Mouse (Mus musculus) spleen, postnatal 36 days (tissue): ENCODE results near the gene Olfr10.
"Not testable (repeated sequence)": the region's sequence is repeated elsewhere in the genome, so short reads cannot be mapped to it uniquely, and the experiment has no call there.

Experiments
- DNase-seq, 2 experiments: peaks; one replicate each; pipeline ENCODE4 v3.0.0; 2022; ENCODE audit warnings: low spot score in 2 of 2, mixed read lengths in 1 of 2

Olfr10 gene

DNA sequence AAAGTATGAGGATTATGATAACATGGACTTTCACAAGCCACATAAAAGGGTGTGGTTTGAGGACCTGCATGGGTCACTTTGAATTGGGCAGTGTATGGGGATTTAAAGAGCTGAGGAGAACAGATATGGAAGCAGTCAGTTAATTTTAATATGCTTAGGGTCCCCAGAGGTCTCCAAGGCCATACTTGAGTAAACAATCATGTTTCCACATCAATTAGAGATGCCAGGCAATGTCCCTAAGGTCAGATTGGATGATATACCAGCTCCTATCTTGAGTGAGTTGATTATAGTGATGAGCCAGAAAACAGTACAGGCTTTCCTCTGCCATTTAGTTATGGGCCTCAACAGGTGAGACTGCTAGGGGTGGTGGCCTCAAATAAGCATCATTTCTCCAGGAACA, at the start of gene Olfr10:
Gene Olfr10, plus strand, starts transcription at position 301 of the 400 bp plus-strand sequence.
- no peak for DNase-seq

- no peak for DNase-seq
Observed at GRCm38 (mm10) chr11:49259296-49259695, 45.2 kb upstream of the Olfr10 start.

DNA sequence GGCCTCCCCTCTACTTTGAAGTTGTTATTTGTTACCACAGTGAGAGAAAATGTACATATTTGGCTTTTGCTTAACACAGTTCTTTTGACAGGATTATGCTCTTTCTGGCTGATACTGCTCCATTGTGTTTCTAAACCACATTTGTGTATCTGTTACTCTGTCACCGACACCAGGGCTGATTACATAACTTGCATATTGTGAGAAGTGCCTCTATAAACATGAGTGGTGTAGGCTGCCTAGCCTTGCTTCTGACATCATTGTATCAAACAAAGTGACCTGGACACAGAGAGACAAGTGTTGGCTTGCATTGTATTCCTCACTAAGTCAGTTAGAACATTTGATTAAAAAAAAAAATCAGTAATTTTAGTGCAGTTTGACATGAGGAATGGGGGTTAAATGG, 44.7 kb upstream of the Olfr10 start:
- no peak for DNase-seq

DNA sequence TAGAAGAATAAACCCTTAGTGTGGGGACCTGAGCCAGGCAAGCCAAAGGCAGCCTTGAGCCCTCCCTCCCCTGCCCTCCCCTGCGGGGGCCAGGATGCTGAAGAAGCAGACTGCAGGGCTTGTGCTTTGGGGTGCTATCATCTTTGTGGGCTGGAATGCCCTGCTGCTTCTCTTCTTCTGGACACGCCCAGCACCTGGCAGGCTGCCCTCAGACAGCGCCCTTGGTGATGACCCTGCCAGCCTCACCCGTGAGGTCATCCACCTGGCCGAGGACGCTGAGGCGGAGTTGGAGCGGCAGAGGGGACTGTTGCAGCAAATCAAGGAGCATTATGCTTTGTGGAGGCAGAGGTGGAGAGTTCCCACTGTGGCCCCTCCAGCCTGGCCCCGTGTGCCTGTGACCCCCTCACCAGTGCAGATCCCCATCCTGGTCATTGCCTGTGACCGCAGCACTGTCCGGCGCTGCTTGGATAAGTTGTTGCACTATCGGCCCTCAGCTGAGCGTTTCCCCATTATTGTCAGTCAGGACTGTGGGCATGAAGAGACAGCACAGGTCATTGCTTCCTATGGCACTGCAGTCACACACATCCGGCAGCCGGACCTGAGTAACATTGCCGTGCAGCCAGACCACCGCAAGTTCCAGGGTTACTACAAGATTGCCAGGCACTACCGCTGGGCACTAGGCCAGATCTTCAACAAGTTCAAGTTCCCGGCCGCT, 43.8 kb upstream of the Olfr10 start:
- DNase-seq, result no peak

- DNase-seq, result no peak
Observed at GRCm38 (mm10) chr11:49261313-49261855, 43.2 kb upstream of the Olfr10 start.

DNA sequence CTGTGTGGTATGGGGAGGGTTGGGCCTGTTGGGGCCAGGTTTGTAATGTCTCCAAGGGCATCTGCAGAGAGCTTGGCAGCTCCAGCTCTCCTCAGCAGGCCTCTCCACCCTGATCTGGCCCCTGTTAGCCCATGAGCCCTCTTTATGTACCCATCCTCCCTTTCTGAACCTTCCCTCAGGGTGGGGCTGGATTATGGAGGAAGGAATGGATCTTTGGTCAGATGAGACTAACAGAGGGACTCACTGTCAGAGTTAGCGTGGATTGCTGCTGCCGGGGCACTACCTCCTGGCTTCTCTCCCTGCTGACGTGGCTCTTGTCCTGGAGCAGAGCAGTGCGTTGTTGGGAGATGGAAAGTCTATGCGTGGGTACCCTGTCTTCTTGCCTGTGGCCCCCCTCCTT, 42.3 kb upstream of the Olfr10 start:
- no peak for DNase-seq

DNA sequence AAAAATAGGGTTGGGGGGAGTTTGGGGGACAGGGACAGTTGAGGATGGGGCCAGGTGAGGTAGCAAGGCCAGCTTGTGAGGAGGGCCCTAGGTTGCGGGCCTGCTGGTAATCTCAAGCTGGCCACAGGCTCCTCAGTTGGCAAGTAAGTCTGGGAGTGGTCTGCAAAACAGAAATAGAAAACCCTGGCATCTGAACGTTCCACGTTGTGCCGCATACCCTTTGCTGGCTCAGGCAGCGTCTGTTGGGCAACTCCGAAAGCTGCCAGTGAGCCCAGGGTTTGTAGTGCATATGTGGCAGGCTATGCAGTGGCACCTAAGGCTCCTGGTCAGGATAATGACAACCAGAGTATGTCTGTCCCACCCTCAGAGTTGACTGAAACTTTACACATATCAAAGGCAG, 41.4 kb upstream of the Olfr10 start:
- no peak for DNase-seq

DNA sequence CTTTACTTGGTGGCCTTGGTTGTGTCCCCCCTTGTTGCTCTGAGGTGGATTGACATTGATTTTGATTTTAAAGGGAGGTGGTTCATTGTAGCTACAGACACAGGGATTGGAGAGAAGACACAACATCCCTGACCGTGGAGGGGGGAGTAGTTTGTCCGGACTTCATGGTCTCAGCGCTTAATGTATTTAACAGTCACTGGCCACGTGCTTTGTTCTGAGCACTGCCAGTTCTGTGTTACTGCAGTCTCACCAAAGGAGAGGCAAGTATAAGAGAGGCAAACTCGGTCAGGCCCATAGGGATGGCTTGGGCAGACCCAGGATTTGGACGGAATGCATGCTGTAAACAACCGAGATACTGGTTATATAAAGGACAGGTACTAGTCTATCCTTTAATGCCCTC, 40.5 kb upstream of the Olfr10 start:
- no peak for DNase-seq

DNA sequence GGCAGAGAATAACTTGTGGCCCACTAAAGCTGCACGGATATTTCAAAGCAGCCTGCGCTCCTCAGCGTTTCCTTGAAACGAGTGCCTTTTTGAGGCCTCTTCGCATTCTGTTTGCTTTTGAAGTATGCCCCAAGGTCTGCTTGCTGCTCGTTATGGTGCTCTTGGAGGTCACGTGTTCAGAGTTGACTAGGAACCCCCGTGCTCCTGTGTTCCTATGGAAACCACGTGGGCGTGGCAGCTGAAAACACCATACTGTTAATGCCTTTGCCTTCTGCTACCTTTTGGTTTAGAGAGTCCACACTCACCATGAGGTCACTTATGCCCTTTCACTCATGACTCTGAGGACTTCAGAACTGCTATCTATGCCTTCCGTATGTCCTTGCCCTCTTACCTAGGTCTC, 39.9 kb upstream of the Olfr10 start:
- DNase-seq, result no peak

DNA sequence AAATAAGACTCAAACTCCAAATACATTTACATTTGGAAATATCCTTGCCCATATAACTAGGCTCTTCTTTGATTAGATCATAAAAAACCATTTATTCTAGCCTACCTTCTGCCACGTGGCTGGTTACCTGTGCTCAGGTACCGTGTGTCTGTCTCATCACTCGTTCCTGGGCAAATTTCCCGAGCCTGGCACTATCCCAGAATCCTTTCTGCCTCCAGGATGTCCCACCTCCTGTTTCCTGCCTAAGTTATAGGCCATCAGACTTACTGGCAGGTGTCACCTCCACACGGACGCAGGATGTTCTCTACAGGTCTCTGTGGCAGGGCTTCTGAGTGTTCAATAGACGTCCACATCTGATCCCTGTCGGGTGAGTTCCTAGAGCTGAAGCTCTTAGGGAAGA, 39.4 kb upstream of the Olfr10 start:
- no peak for DNase-seq

DNA sequence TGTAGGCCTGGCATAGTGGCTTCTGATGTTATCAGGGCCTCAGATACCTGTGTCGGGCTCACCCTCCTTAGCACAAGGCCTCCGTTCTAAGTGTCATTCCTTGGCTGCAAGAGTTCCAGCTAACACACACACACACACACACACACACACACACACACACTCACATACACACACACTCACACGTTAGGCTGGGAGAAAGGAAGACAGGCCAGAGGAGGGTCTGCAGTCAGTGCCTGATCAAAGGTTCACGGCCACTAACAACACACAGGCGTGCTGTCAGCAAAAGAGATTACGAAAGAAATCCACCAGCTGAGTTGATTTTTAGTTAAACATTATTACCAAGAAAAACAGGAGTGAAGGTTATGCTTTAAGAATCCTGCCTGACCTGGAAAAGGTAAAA, 37.9 kb upstream of the Olfr10 start:
- DNase-seq, result no peak

GRCm38 (mm10) chr11:49267316-49267715, 37.2 kb upstream of the Olfr10 start:
- no peak for DNase-seq

DNA sequence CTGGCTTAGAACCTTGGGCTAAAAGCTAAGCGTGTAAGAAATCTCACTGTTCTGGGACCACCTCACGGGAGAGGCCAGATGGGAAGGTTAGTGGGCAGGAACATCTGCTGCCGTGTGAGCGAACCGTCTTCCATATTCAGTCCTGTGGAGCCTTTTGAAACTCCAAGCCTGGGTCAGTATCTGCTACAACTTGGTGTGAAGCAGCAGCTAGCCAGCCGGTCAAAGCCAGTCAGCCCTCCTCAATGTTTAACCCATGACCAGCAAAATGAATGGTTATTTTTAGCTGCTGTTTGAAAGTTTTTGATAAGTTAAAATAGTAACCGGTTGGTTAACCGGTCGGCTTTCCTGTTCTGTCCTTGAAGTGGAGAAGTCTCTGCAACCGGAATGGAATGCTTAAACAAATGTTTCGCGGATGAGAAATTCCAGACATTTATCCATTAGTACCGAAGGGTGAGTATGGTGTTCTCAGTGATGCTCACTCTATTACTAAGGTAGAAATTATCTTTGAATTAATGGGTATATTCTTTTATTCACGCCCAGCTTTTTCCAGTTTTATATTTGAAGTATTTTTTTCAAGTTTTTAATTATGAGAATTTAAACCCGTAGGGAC, 36.5 kb upstream of the Olfr10 start:
- DNase-seq, result no peak

DNA sequence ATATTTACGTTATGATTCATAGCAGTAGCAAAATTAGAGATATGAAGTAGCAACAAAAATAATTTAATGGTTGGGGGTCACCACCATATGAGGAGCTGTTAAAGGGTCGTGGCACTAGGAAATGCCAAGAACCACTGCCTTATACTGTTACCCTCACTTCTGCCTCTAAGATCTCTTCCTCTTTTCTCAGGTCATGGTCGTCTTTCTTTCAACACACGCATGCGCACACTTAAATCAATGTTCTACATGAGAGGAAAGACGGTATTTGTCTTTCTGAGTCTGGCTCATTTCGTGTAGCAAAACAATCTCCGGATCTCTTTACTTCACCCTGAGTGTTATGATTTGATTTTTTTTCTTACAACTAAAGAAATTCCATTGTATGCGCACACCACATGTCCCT, 34.8 kb upstream of the Olfr10 start:
- peak; percentile 51 to 70 for DNase-seq

GRCm38 (mm10) chr11:49270368-49270767, 34.2 kb upstream of the Olfr10 start:
- DNase-seq, result no peak

GRCm38 (mm10) chr11:49271334-49271733, 33.2 kb upstream of the Olfr10 start:
- peak; percentile 35 to 39 for DNase-seq

- no peak for DNase-seq
Observed at GRCm38 (mm10) chr11:49273834-49274519, 30.6 kb upstream of the Olfr10 start.

- DNase-seq, result no peak
Observed at GRCm38 (mm10) chr11:49278222-49278621, 26.3 kb upstream of the Olfr10 start, which contains the start of gene Olfr1393. Gene Olfr1393 (plus strand): TSS chr11:49278304.

GRCm38 (mm10) chr11:49284982-49285381, 19.6 kb upstream of the Olfr10 start, which contains the start of gene Olfr1392:
Gene Olfr1392 (plus strand): TSS chr11:49285282.
- not testable (repeated sequence) for DNase-seq

DNA sequence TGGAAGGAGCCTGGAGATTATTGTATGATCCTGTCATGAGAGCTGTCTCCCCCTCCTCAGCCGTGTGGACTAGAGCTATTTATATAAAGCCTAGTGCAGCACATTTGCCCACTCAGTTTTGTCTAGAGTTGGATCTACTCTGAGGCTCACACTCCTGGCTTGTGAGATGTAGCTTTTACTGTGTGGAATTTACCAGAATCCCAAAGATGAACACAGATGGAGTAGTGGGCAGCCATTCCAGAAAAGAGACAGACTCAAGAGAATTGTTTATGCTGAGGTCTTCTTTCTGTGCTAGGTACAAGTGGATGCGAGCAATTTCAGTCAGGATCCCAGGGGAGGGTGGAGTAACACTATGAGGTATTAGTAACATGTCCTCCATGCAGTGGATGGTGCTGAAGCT, 17.3 kb upstream of the Olfr10 start:
- no peak for DNase-seq

DNA sequence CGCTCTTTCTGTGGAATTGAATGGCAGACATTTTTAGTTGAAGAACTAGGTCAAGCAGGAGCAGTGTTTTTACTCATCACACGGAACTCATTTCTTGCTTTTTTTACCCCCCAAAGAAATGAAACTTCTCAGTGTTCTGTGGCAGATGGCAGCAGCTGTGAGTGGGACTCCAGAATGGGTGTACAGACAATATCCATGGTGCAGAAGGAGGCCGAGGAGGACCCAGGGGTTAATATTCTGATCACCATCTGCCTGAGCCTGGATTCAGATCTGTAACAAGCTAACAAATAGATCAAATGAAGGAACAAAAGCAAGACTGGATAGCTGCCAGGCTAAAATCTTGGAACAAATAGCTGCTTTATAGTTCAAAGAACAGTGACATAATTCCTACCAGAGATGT, 11.8 kb upstream of the Olfr10 start:
- DNase-seq, result no peak

GRCm38 (mm10) chr11:49308547-49308946, 4.0 kb downstream of the Olfr10 start:
- not testable (repeated sequence) for DNase-seq

DNA sequence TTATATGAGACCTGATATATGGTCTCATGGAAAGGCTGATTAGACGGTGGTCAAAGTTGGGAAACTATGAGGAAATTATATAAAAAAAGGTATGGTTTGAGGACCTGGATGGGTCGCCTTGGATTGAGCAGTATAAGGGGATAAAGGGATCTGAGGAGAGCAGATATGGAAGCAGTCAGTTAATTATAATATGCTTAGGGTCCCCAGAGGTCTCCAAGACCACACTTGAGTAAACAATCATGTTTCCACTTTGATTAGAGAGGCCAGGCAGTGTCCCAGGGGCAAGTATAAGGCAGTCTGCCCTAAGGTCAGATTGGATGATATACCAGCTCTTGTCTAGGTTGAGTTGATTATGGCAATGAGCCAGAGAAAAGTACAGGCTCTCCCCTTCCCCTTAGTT, 17.9 kb downstream of the Olfr10 start, which contains the start of gene Olfr1391:
Gene Olfr1391, plus strand, starts transcription at position 301 of the 400 bp plus-strand sequence.
- no peak for DNase-seq
